Mouse (Mus musculus): ENCODE results near the gene Bckdha.

Gene Bckdha

GRCm38 (mm10) chr7:25611501-25611900 lies 47.3 kb downstream of the Bckdha start:
- no peak for DNase-seq (ENCODE audit: low spot score)

GRCm38 (mm10) chr7:25610056-25610455 lies 48.7 kb downstream of the Bckdha start:
- DNase-seq (ENCODE audit: low spot score): no peak

- no peak for DNase-seq (ENCODE audit: low spot score)
These were observed 51.6 kb downstream of the Bckdha start for GRCm38 (mm10) chr7:25607196-25607595.

GRCm38 (mm10) chr7:25606625-25607063 lies 52.1 kb downstream of the Bckdha start:
- no peak for DNase-seq (ENCODE audit: low spot score)

DNA sequence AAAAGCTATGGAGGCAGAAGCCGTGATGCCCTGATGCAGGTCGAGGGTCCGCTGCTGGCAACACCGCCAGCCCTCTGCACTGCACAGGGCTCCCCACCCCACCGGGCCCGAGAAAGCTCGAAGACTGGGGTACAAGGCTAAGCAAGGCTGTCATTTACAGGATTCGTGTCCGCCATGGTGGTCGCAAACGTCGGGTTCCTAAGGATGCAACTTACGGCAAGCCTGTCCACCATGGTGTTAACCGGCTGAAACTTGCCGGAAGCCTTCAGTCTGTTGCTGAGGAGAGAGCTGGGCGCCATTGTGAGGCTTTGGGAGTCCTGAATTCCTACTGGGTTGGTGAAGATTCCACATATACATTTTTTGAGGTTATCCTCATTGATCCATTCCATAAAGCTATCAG lies 57.4 kb downstream of the Bckdha start:
- no peak for DNase-seq (ENCODE audit: low spot score)

- DNase-seq (ENCODE audit: low spot score): no peak
These were observed 58.1 kb downstream of the Bckdha start for GRCm38 (mm10) chr7:25600666-25601065.

DNA sequence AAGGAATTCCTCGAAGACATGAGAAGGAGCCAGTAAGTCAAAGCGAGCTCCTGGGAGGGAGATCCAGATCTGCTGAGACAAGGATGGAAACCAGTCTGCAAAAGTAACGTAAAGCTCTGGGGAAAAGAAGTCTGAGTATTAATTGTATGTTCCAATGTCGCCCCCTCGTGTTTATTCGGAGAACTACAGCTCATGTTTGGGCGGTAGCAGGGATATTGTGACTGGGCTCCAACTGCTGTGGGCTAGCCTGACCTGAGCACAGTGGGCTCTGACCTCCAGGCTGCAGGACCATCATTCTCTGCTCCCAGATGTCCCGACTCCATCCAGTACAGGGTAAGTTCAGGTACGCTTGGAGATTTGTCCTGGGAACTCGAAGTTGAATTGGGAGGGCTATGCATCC lies 59.1 kb downstream of the Bckdha start:
- peak; percentile 64 for DNase-seq (ENCODE audit: low spot score)

GRCm38 (mm10) chr7:25593859-25594258 lies 64.9 kb downstream of the Bckdha start:
- no peak for DNase-seq (ENCODE audit: low spot score)

DNA sequence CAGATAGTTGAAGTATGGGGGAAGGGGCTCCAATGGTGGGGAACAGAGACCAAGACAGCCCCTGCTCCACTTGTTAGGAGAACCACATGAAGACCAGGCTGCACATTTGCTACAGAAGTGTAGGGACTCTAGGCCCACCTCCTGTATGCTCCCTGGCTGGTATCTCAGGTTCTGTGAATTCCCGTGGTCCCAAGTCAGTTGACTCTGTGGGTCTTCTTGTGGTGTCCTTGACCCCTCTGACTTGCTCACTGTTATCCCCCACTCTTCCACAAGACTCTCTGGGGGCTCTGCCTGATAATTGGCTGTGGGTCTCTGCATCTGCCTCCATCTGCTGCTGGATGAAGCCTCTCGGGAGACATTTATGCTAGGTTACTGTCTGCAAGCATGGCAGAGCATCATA lies 67.6 kb downstream of the Bckdha start:
- no peak for DNase-seq (ENCODE audit: low spot score)

DNA sequence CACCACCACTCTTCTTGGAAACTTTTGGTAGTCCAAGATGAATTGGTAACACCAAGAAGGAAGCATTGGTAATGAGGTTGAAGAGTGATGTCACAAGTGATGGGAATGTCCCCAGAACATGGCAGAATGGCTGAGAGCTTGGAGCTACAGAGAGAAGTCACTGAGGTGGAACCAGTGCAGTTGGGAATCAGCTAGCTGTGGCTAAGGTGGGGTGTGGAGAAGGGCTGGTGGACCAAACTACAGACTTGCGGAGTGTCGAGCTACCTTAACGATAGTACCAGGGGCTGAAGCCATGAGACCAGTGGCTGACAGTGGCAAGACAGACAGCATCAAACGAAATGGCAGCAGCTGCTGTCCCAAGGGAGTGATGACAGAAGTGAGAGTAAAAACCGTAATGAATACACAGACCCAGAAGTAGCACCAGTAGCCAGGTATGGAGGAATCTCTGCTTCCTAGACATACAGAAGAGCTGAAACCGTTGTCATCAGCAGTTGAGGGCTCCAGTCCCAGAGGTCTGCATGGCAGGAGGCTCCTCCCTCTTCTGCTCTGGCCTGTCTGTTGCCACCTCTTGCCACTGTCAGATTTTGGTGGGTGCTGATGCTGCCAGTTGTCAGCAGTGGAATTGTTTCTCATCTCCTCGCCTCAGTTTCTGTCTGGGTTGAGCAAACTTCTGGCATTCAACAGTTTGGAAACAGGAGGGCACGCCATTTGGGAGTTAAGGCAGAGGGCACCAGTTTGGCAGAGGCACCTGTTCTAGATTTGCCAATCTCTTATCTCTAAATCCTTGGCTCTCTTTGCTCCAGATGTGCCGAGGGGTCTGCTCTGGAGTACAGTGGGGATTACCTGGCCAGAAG lies 73.2 kb downstream of the Bckdha start:
- no peak for DNase-seq (ENCODE audit: low spot score)

DNA sequence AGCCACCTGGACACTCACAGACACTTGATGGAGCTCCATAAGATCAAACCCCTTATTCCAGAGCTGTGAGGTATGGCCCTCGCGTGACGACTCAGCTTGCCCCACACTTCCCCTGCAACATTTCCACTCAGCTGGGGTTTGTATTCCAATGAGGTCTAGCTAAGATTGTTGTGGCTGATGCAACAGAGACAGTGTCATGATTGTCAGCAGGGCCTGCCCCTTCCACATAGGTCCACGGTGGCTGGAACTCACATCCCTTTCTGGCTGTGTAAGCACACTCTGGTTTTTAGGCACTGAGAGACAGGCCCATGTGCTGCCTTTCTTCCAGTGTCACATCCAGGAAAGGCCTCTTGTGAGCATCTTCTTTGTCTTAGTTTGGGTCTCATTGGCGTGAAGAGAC lies 74.1 kb downstream of the Bckdha start:
- DNase-seq (ENCODE audit: low spot score): no peak

DNA sequence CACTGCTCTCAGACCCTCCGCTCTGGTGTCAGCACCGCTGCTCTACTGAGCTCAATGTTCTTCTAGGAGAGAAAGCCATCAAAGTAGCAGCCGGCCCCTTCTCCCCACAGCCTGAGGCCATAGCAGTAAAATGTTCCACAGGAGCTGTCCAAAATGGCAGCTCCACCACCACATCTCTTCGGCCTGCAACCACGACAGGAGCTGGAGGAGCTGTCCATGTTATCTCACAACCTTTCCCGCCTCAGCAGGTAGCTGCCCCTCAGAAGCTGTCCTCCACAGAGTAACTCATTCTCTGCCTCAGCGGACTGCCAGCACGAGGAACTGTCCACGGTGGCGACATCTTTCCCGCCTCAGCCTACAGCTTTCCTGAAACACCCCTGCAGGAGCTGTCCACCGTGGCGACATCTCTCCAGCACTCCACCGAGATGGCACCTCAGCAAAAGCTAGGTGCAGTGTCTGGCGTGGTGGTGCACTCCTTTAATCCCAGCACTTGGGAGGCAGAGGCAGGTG lies 76.4 kb downstream of the Bckdha start:
- no peak for DNase-seq (ENCODE audit: low spot score)
